Mouse (Mus musculus): ENCODE measurements at regions not wholly inside any gene's neighbourhood (a gene's known extent, or its start where the extent isn't known, plus 50 kb on each side); places are given as distances from the start of the nearest gene placed in this dataset.

DNA sequence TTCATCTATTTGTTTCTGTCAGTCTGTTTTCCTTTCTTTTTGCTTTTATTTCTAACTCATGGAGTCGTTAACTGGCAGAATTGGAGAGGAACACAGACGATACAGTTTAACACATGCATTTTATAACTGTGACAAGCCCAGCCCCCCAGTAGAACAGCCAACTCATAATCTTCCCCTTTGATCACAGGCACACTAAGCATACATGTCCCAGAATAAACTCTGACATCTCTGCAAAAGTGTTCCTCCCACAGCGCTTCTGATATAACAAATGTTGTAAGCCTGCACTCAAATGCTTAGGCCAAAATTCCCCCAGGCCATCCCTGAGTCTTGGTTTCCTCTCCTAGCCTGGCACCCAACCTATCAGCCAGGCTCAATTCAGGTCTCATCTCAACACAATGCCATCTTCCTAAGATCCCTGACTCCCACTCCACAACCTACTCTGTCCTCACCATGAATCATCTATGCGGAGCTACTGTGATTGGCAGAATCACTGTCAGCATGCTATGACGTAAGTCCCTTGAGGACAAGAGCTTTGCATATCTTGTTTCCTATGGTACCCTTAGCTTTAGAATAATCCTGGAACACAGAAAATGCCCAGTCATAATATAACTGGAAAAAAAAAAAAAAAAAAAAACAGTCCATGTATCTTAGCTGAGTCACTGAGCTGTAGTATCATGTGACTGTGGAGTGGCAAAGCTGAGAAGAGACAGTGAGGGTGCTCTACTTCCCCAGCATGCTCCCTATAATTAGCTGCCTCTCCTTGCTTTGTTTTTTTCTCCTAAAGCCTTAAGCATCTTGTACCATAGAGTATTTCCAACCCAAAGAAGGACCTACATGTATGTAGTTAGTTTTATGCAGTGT, 146.7 kb downstream of the Plk2 start:
- no peak overlapping the region for H3K4me2 ChIP-seq (replicated peaks)
- H3K27ac ChIP-seq (replicated peaks) = peak overlapping the region; percentile 57; the same call in 1 of the 2 replicates
- ATAC-seq (replicated peaks) = no peak
- no peak overlapping the region for H3K4me3 ChIP-seq
- H3K36me3 ChIP-seq = no peaks in the 10 kb centered on the region
- H3K4me1 ChIP-seq = peaks cover 8% of the 10 kb centered on the region; the same call in 1 of the 2 replicates
- H3K27me3 ChIP-seq = no peaks in the 10 kb centered on the region
- WGBS = 77% methylated on average over 5 of the region's 5 CpGs
- H3K9me3 ChIP-seq = no peaks in the 10 kb centered on the region
- H3K9ac ChIP-seq (replicated peaks) = no peak overlapping the region

DNA sequence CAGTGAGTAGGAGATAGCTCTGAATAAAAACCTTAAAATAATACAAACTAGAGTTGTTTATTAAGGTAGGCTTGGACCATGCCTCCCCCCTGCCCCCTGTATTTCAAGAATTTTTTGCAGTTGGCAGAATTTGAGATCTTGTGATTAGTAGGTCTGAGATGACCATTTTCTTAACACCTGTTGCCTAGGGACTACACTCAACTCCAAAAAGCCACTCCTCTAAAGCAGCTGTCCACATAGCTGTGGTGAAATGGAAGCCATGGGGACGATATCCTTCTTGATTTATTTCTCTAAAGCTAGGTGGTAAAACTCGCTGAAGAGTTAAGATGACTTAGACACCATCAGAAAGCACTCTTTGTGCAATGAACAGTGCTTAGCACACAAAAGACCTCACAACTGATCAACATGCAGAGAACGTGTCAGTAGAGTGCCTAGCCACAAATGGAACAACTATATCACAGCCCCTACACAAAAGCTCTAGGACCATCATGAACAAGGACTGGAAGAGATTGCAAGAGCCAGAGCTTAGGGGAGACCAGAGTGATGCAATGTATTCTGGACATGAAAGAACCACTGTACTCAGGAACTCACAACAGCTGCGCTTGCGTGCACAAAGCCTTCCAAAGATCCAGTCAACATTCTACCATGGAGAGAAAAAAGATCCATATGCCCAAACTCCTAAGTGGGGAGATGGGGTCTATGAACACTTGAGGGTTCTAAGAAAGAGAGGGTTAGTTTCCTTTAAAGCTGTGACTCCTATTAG, 147.6 kb downstream of the Plk2 start:
- 85% methylated on average over 5 of the region's 5 CpGs for WGBS
- H3K9ac ChIP-seq (replicated peaks) = no peak overlapping the region
- no peak overlapping the region for H3K4me2 ChIP-seq (replicated peaks)
- H3K4me1 ChIP-seq = peaks cover 8% of the 10 kb centered on the region; the same call in 1 of the 2 replicates
- H3K4me3 ChIP-seq = no peak overlapping the region
- no peaks in the 10 kb centered on the region for H3K9me3 ChIP-seq
- no peak overlapping the region for H3K27ac ChIP-seq (replicated peaks)
- H3K36me3 ChIP-seq = no peaks in the 10 kb centered on the region
- ATAC-seq (replicated peaks) = no peak
- H3K27me3 ChIP-seq = no peaks in the 10 kb centered on the region

DNA sequence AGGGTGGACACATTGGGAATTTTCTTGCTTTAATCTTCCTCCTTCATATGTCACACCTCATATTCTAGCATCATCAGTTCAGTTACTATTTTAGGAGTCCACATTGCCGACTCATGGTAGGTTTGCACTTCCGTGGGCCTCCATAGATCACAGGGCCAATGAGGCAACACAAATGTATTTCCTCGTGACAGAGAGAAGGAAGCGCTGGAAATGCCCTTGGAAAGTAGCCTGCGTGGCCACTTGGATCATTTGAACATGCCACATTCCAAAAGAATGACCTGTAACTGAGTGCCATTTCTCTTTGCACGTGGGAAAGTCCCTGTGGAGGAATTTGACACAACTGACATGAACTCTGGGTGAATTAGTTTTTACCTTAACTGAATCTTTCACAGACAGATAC, 150.6 kb downstream of the Plk2 start:
- no peak overlapping the region for H3K9ac ChIP-seq (replicated peaks)

DNA sequence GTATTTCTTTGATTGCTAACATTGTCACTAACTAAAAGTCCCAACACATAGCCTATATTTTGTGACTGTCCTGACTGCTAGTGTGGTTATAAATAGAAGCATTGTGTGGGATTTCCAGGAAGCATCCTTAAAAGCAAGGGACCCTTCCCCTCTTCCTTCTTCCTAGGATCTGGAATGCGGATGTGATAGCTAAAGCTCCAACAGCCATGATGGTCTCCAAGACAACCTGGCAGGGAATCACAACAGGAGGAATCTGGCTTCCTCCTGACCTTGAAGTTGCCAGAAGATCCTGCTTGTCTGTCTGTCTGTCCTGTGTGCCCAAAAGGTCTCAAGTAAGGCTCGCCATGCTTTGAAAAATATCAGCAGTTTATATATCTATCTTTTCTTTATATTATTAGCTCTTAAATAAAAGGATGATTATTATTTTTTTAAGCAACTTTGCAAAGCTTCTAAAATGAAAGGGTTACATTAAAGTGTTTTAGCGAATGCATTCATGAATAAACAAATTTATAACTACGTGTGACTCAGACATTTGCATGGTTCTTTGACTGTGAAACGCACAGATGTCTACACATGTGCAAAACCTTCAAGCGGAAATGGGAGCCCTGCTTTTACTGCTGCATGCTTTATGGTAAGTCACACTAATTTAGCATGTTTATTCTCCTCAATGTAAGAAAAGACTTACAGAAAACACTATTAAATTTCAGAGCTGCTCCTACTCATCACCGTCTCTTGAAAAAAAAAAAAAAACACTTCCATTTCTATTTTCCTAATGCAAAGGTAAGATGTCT, 160.9 kb downstream of the Plk2 start:
- Histone ChIP-seq H3K27ac (replicated peaks) (no peak overlapping the region), H3K27me3 (no peaks in the 10 kb centered on the region), H3K4me2 (replicated peaks) (no peak overlapping the region), H3K36me3 (no peaks in the 10 kb centered on the region), H3K4me3 (no peak overlapping the region), H3K9me3 (no peaks in the 10 kb centered on the region), H3K4me1 (peaks cover 14% of the 10 kb centered on the region), H3K9ac (replicated peaks) (no peak overlapping the region)
- WGBS = 73% methylated on average over 7 of the region's 7 CpGs
- ATAC-seq (replicated peaks) = no peak

More for the DNA sequence above, 150.6 kb downstream of the Plk2 start:
- no peaks in the 10 kb centered on the region for H3K36me3 ChIP-seq
- H3K27ac ChIP-seq (replicated peaks) = no peak overlapping the region
- no peaks in the 10 kb centered on the region for H3K27me3 ChIP-seq
- no peak for ATAC-seq (replicated peaks)
- H3K4me2 ChIP-seq (replicated peaks) = no peak overlapping the region
- H3K4me1 ChIP-seq = peaks cover 5% of the 10 kb centered on the region; the same call in 1 of the 2 replicates
- no peaks in the 10 kb centered on the region for H3K9me3 ChIP-seq
- 88% methylated on average over 6 of the region's 6 CpGs for WGBS
- H3K4me3 ChIP-seq = no peak overlapping the region

DNA sequence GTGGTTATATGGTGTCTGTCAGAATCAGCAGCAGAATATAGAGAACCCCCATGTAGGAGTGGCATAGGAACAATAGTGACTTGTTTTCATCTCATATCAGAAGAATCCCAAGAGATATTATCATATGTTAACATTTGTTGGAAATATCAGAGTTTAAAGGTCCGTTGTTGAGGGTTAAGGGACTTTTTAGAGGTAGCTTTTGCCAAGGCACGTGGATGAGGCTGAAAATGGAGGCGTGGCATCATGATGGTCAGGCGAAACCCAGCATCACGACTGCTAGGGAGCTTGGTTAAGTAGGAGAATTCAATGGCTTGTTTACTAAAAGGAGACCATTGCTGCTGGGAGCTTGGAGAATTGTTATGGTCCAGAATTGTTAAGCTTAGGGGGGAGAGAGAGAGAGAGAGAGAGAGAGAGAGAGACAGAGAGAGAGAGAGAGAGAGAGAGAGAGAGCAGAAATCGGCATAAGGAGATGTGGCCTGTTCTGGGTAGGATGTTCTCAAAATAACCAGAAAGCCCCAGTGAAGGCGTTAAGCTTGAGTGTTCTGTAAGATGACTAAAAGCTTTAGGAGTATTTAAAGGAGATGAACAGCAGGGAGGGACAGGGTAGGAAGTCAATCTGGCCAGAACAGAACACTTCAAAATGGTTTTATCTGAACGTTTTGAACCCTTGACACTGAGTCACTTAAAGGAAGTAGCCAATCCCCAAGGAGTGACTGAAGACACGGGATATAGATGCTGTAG, 161.7 kb downstream of the Plk2 start:
- Histone ChIP-seq H3K4me1 (peaks cover 14% of the 10 kb centered on the region), H3K9me3 (no peaks in the 10 kb centered on the region), H3K36me3 (no peaks in the 10 kb centered on the region), H3K4me2 (replicated peaks) (no peak overlapping the region), H3K27ac (replicated peaks) (no peak overlapping the region), H3K27me3 (no peaks in the 10 kb centered on the region), H3K9ac (replicated peaks) (no peak overlapping the region), H3K4me3 (no peak overlapping the region)
- 79% methylated on average over 9 of the region's 9 CpGs for WGBS
- no peak for ATAC-seq (replicated peaks)

DNA sequence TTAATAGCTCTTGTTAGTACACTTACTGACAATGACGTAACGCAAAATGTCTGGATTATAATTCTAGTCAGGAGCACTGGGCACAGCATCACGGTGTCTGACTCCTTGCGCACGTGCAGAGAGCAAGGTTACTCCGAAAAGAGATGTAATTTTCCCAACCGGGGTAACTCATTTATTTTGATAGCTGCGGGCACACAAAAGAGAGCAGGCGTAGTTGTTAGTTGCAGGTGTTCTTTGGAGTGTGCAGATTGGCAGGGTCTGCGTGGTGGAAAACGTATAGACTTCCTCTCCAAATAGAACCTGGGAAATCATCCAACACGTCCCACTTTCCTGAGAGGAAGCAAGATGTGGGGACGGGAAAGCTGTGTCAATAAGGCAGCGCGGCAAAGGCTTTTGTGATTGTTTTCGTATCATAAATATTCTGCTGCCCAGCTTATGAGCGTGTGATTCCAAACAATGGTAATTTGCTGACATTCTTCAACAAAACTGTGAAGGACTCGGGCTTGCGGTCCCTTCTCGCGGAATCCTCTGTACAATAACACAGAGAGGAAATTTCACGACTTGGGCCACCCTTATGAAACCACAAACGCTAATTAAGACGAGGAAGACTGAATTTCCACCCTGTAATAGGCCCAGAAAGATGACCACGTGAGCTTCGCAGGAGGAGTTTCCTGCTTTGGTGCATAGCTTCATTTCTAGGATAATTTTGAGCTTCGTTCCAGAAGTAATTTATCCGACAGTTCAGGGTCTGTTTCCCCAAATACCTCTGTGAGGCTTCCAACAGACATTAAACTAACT, 163.3 kb downstream of the Plk2 start:
- H3K9ac ChIP-seq (replicated peaks) = peak overlapping the region; percentile 9; the same call in 1 of the 2 replicates
- H3K27me3 ChIP-seq = no peaks in the 10 kb centered on the region
- peaks cover 14% of the 10 kb centered on the region for H3K4me1 ChIP-seq
- H3K4me2 ChIP-seq (replicated peaks) = peak overlapping the region; percentile 28
- H3K9me3 ChIP-seq = no peaks in the 10 kb centered on the region
- peak overlapping the region; percentile 17 for H3K4me3 ChIP-seq
- 37% methylated on average over 28 of the region's 28 CpGs for WGBS
- H3K36me3 ChIP-seq = no peaks in the 10 kb centered on the region
- peak; percentile 85 for ATAC-seq (replicated peaks)
- H3K27ac ChIP-seq (replicated peaks) = peak overlapping the region; percentile 55

DNA sequence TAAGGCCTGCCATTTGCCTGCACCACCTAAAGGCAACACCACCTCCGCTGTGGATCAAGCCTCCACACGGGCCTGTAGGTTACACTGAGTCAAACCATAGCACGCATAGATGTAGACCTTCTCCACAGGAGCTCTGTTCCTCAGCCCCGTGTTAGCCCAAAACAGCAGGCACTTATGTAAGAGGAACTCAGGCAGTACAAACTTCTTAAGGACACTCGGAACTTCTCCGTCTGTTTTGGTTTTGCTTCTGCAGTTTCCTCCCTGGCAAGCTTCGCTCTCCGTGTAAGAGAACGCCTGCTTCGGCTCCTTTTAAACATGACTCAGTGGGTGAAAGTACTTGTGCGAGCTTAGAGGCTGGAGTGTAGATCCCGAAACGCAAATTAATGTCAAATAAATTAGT, 165.7 kb downstream of the Plk2 start:
- 91% methylated on average over 13 of the region's 13 CpGs for WGBS
- Histone ChIP-seq H3K27ac (replicated peaks) (no peak overlapping the region), H3K4me1 (peaks cover 14% of the 10 kb centered on the region), H3K9me3 (no peaks in the 10 kb centered on the region), H3K27me3 (no peaks in the 10 kb centered on the region), H3K4me3 (no peak overlapping the region), H3K4me2 (replicated peaks) (no peak overlapping the region), H3K36me3 (no peaks in the 10 kb centered on the region), H3K9ac (replicated peaks) (no peak overlapping the region)
- ATAC-seq (replicated peaks) = no peak

DNA sequence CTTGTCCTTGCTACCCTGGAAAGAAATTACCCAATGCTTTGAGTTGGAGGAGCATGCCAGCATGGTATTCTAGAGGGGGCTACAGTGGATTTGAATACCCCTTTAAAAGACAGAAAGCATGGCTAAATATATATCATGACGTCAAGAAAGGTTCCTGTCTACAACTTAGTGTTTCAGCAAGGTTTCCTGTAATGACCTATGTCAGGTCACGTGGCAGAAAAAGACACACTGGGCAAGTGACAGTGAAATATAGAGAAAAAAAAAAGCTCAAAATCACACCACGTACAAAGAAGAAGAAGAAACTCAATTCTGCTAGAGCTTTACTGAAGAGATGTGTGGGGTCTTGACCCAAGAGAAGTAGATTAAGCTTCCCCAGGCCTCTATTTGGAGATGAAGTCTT, 167.7 kb downstream of the Plk2 start:
- Histone ChIP-seq H3K4me1 (peaks cover 13% of the 10 kb centered on the region), H3K9me3 (no peaks in the 10 kb centered on the region), H3K9ac (replicated peaks) (no peak overlapping the region), H3K27me3 (no peaks in the 10 kb centered on the region), H3K4me2 (replicated peaks) (no peak overlapping the region), H3K27ac (replicated peaks) (no peak overlapping the region), H3K36me3 (no peaks in the 10 kb centered on the region), H3K4me3 (no peak overlapping the region)
- 86% methylated on average over 3 of the region's 3 CpGs for WGBS
- ATAC-seq (replicated peaks) = no peak

DNA sequence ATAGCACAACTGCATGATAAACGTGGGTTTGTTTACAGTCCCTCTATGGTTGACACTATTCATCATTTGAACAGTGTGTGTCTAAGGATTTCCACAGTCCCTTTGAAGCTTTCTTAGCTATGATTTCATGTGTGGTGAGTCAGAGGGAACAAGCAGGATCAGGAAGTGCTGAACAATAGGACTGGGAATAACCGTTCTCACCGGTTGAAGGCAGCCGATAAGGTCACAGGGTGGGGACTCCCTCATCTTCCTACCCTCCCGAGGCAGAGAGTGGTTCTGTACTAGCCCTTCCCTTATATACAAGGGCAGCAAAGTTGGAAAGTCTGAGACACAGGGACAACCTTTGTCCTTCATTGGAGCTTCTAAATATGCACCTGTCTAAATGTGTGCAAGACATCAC, 168.1 kb downstream of the Plk2 start:
- Histone ChIP-seq H3K27me3 (no peaks in the 10 kb centered on the region), H3K9me3 (no peaks in the 10 kb centered on the region), H3K27ac (replicated peaks) (no peak overlapping the region), H3K4me3 (no peak overlapping the region), H3K4me1 (peaks cover 11% of the 10 kb centered on the region), H3K4me2 (replicated peaks) (no peak overlapping the region), H3K36me3 (no peaks in the 10 kb centered on the region), H3K9ac (replicated peaks) (no peak overlapping the region)
- ATAC-seq (replicated peaks) = no peak
- WGBS = 79% methylated on average over 5 of the region's 5 CpGs

DNA sequence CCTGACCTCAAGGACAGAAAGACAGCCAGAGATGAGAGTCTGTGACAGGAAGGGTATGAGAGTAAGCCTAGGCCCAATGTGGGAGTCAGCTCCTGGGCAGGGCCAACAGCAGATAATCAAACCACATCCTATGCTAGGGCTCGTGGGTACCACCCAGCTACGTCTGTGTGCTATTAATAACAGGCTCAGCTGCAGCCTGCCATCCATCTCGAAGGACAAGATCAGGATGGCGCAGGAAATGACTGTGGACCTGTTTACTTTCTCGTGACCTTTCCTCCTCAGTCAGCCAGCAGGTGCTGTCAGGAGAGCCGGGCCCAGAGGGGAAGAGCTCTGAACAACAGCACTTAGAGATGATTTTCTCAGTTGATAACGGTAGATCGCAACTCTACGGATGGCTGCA, 169.1 kb downstream of the Plk2 start:
- Histone ChIP-seq H3K4me1 (peaks cover 2% of the 10 kb centered on the region; the same call in 1 of the 2 replicates), H3K9me3 (no peaks in the 10 kb centered on the region), H3K4me2 (replicated peaks) (no peak overlapping the region), H3K9ac (replicated peaks) (no peak overlapping the region), H3K36me3 (no peaks in the 10 kb centered on the region), H3K27ac (replicated peaks) (no peak overlapping the region), H3K4me3 (no peak overlapping the region), H3K27me3 (no peaks in the 10 kb centered on the region)
- no peak for ATAC-seq (replicated peaks)
- 81% methylated on average over 9 of the region's 9 CpGs for WGBS
